Mouse (Mus musculus) cerebellum, adult 2 months (tissue): ENCODE results near the gene Iqsec1.

Source experiments
- CTCF ChIP-seq: fragments of 200-500 bp; IDR thresholded peaks from 2 replicates; pipeline ENCODE4 v1.5.1; 2011; ENCODE audit warnings: low read depth, mild to moderate bottlenecking, control low read depth, low read length, moderate library complexity, borderline replicate concordance; ENCODE audit not compliant: insufficient read depth
- POLR2A ChIP-seq: fragments of 200-500 bp; IDR thresholded peaks from 2 replicates; pipeline ENCODE4 v1.6.1; 2011; ENCODE audit warnings: low read length, control low read depth, borderline replicate concordance; ENCODE audit not compliant: insufficient read depth

DNA sequence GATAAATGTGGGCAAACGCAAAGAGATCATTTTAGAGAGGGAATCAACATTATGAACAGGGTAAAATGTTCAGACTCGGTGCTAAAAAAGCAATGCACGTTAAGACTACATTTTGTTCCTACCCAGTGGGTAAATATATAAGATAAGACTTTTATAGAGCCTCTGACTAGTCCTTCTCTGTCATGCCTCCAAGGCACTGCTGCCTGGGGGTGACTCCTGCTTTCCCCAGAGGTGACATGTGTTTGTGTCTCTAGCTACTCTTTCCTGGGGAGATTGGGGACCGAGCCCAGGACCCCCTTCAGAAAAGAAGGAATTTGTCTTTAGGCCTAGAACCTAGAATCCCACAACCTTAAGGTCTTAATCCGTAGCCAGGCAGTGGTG is 365.0 kb downstream of the Iqsec1 start:
- TF ChIP-seq CTCF (no peak), POLR2A (no peak)
